Mouse (Mus musculus) layer of hippocampus, adult 11-12 months (tissue): ENCODE measurements around the gene Gfpt2.
A peak's percentile ranks its signal among the peaks of the same experiment; 100 is the strongest.
"Not testable (repeated sequence)": the region's sequence is repeated elsewhere in the genome, so short reads cannot be mapped to it uniquely, and the experiment has no call there.

Source experiments
- DNase-seq: peaks from one replicate; pipeline ENCODE4 v3.0.0; 2022; ENCODE audit warnings: low spot score

Gene Gfpt2

GRCm38 (mm10) chr11:49794342-49795144, 565 bp downstream of the Gfpt2 start:
- no peak for DNase-seq

GRCm38 (mm10) chr11:49798931-49799330, 5.0 kb downstream of the Gfpt2 start:
- no peak for DNase-seq

- no peak for DNase-seq
Observed at GRCm38 (mm10) chr11:49801516-49801915, 7.5 kb downstream of the Gfpt2 start.

GRCm38 (mm10) chr11:49803801-49804200, 9.8 kb downstream of the Gfpt2 start:
- no peak for DNase-seq

- no peak for DNase-seq
Observed at GRCm38 (mm10) chr11:49806218-49806617, 12.2 kb downstream of the Gfpt2 start.

GRCm38 (mm10) chr11:49808946-49809345, 15.0 kb downstream of the Gfpt2 start:
- no peak for DNase-seq

GRCm38 (mm10) chr11:49810696-49811095, 16.7 kb downstream of the Gfpt2 start:
- not testable (repeated sequence) for DNase-seq

GRCm38 (mm10) chr11:49811099-49811541, 17.1 kb downstream of the Gfpt2 start:
- DNase-seq, result no peak

- DNase-seq, result no peak
Observed at GRCm38 (mm10) chr11:49811879-49812278, 17.9 kb downstream of the Gfpt2 start.

GRCm38 (mm10) chr11:49818869-49819566, 25.0 kb downstream of the Gfpt2 start:
- peak; percentile 66 for DNase-seq

- no peak for DNase-seq
Observed at GRCm38 (mm10) chr11:49819676-49820075, 25.7 kb downstream of the Gfpt2 start.

- no peak for DNase-seq
Observed at GRCm38 (mm10) chr11:49820928-49821327, 26.9 kb downstream of the Gfpt2 start.

GRCm38 (mm10) chr11:49821546-49821945, 27.6 kb downstream of the Gfpt2 start:
- no peak for DNase-seq

GRCm38 (mm10) chr11:49822337-49822736, 28.4 kb downstream of the Gfpt2 start:
- DNase-seq, result no peak

- DNase-seq, result peak; percentile 60
Observed at GRCm38 (mm10) chr11:49824896-49825295, 30.9 kb downstream of the Gfpt2 start.

- DNase-seq, result no peak
Observed at GRCm38 (mm10) chr11:49827243-49827642, 33.3 kb downstream of the Gfpt2 start.

- DNase-seq, result no peak
Observed at GRCm38 (mm10) chr11:49829176-49829745, 35.3 kb downstream of the Gfpt2 start.

GRCm38 (mm10) chr11:49831980-49832379, 38.0 kb downstream of the Gfpt2 start:
- DNase-seq, result no peak

GRCm38 (mm10) chr11:49832962-49833361, 39.0 kb downstream of the Gfpt2 start:
- no peak for DNase-seq

GRCm38 (mm10) chr11:49834248-49834647, 40.3 kb downstream of the Gfpt2 start:
- DNase-seq, result no peak

GRCm38 (mm10) chr11:49835257-49835956, 41.4 kb downstream of the Gfpt2 start:
- DNase-seq, result no peak

- DNase-seq, result no peak
Observed at GRCm38 (mm10) chr11:49837717-49838407, 43.9 kb downstream of the Gfpt2 start.
